Mouse (Mus musculus): ENCODE measurements at regions not wholly inside any gene's neighbourhood (a gene's known extent, or its start where the extent isn't known, plus 50 kb on each side); places are given as distances from the start of the nearest gene placed in this dataset.

DNA sequence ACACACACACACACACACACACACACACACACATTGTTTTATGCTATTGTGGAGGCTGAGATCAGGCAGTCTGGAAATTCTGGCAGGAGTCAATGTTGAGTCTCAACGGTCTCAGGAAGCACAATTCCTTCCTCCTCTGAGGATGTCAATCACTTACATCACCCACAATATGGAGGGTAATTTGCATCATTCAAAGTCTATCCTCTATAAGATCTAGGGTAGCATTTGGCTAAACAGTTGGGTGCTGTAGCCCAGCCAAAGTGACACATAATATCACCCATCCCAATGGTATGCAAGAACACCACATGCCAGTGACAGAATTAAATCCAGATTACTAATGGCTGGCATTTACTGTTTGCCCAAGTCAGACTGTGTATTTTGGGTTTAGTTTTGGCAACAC lies 252.1 kb downstream of the Rnf144b start:
- no peak for TF ChIP-seq POLR2A (IDR thresholded peaks at IDR 0.05; ENCODE audit: insufficient read depth, low read length)
- TF ChIP-seq CTCF (IDR thresholded peaks at IDR 0.05; ENCODE audit: low read depth, low read length) = no peak
- no peak for TF ChIP-seq EP300 (IDR thresholded peaks at IDR 0.05; ENCODE audit: insufficient read depth, low read depth, low read length)
